Mouse (Mus musculus) adrenal gland, postnatal 36 days (tissue): ENCODE data around the gene Chrm3. TPM values are rescaled to one million over a fixed set of nuclear protein-coding genes. Genes with fewer than 3 reads are reported as not detected.

Experiments
- DNase-seq, 2 experiments: peaks; one replicate each; pipeline ENCODE4 v3.0.0; 2021; ENCODE audit warnings: mixed read lengths in 1 of 2
- total RNA-seq, 2 experiments: library from RNA; stranded (reverse); gene quantifications; 2 replicates each; pipeline ENCODE4 v1.2.3; 2021

Chrm3 gene
- total RNA-seq, 2 experiments from 2014 or later = 1.9 to 2.5 TPM

DNA sequence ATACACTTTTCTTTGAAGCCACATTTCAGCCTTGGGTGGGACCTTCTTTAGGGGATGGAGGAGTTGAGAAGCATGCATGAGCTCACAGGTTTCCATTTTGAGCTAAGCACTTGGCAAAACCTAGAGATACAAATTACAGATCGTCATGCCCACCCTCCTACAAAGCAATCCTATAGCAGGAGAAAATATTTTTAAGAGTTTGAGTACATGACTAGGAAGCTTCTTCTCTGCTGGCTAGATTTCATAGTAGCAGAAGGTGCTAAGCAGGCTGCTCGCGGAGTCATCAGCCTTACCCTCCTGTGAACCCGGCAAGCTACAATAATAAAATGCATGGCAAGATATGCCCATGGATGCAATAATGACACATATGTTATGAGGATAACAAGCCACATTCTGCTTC is 124.4 kb downstream of the Chrm3 start:
- no peak for DNase-seq

DNA sequence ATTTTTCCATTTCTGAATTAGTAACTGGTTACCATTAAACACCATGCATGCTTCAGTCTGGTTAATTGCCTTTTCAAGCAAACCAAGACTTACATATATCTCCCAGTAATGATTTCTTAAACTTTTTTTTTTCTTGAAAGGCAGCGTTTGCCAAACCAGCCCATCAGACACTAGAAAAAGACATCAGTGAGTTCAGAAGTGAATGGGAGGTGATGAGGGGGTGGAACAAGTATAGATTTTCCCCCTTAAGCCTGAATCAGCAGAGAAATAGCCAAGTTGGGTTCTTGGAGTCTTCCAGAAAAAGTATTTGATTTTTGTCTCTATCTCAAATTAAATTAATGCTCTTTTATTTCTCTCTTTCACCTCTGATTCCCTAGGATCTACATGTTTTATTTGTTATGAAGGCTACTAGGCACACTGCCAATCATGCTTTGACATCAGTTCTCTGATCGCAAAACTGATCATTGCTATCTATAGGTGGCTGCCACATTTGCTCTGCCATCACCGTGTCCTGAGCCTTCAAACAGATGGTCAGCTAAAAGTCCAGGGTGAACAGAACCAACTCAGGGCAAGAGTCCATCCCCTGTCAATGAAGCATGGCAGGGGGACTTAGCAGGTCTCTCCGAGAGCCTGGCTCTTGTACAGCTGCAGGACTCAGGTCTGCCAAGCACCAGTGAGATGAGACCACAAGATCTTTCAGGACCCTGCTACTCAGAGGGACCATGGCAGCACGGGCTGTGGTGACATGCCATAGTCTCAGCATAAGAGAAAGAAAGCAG is 125.1 kb downstream of the Chrm3 start:
- DNase-seq = no peak

DNA sequence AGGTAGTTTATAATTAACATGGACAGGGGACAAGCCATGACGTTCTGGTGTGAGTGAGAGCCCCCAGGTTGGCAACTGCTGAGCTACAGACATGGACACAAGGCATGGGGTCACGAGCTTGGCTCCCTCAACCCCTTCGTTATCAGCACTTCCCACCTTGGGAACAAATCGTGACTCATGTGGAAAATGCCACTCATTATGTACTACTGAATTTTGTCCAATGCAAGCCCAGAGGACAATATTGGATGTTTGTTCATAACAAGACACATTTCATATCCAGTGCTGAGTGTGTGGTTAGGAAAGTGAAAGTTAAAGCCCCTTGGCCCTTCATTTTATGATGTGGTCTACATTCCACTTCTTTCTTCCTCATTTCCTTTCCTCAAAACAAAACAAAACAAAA is 140.2 kb downstream of the Chrm3 start:
- DNase-seq = no peak

DNA sequence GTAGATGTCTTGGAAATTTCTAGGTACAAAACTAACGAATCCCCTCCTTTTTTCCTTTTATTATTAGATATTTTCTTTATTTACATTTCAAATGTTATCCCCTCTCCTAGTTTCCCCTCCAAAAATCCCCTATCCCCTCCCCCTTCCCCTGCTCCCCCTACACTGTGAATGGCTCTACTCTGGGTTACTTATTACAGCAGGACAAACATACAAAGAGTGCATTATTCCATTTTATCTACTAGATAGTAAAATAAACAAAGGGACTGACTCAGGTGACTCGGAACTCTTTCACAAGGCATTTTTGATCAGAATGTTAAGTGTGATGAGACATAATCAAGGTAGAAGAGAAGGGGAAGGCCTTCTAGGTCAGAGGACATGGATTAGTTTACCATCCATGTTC is 148.5 kb downstream of the Chrm3 start:
- DNase-seq = no peak

DNA sequence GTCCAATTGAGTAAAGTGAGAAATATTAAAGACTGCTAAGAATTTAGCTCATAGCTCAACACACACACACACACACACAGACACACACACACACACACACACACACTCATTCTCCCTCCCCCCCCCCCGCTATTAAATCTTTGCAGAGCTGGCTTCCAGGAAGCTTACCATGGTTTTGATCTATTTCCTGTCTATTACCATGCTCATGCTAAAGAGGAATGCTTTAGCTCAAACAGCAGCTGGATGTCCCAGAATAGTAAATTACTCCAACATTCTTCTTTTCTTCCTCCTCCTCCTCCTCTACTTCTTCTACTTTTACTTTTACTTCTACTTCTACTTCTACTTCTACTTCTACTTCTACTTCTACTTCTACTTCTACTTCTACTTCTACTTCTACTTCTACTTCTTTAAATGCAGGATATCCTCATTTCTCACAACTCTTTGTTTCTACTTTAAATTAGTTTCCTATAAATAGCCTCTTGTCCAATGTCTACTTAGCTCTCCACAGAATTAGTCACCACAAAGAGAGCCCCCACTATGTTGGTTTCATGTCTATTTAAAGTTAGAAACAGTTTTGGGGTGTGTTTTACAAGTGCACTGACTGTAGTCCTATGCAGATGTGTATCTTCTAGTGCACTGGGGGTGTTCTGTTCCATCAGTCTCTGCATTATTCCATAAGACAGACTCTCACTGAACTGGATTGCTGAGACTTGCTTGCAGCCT is 150.0 kb downstream of the Chrm3 start:
- no peak for DNase-seq

DNA sequence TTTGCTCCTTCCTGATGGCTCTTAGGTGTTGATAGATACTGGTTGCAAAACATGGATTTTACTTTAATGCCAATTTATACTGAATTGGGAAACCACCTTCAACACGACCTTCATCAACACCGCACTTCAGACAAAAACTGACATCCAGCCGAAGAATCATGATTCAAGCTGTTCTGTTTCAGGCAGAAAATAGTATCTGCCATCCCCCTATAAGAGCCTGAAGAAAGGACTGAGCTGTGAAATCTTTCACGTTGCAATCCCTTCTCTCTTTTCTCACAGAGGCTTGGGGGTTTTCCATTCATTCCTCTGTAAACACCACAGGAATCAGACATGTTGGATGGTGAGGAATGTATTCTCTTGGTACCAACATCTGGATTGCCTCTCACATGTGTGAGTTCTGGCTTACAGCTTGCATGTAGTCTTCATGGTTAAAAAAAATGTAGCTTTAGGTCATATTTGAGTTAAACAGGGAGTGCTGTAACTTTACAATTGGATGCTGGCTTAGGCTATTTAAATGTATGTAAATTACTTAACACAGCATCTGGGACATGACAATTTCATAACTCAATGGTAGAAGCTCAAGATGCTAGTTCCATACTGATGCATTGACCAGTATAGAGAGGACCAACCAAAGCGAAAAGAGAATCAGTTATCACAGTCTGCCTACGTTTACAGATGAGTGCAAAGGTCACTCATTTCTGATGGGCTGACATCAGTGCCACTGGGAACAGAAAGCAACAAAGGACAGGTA is 161.3 kb downstream of the Chrm3 start:
- no peak for DNase-seq

DNA sequence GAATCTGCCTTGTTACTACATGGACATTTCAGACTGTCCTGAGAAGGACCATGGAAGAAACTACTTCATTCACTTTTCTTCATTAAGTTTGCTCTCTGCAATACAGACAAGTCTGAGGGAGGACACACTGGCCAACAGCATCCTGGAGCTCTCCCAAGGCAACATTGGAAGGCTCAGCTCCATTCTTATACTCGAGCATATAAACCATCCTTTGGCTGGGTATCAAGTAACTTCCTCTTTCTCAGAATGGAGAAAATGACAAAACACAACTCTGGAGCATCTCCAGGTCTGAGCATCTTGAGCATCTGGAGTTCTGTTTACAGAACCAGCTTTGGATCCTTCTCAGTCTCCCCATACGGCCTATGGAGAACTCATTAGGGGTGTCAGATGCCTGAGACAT is 170.8 kb downstream of the Chrm3 start:
- DNase-seq = no peak

DNA sequence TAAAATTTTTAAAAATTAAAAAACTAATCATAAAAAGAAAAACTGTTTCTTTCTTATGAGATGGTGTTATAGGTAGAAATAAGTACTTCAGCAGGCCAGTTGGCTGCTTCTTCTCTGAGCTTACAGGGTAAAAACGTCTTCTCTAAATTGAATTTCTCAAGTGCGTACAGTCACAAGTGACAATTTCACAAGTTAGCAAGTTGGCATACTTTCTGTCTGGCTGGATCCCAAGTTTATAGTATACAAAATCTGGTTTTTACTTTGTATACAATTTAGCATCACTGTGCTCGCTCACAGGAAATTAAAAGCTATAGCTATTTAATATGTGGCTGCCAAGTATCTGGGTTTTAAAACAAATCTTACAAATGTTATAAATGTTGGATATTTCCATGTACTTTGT is 172.7 kb downstream of the Chrm3 start:
- no peak for DNase-seq

DNA sequence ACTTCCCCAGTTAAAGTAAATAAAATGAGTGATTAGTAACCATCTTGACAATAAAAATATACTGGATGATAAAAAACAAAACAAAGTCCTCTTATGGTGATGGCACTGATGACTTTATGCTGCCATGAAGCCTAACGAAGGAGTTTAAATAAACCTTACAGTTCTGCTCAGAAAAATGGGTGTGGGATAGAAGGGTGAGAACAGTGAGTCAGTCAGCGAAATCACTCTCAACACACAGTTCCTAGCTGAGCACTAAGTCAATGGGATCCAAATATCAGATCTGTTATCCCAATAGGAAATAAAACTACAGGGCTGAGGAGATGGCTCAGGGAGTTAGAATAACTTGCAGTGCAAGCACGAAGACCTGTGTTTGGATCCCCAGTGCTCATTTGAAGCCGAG is 176.8 kb downstream of the Chrm3 start:
- no peak for DNase-seq

DNA sequence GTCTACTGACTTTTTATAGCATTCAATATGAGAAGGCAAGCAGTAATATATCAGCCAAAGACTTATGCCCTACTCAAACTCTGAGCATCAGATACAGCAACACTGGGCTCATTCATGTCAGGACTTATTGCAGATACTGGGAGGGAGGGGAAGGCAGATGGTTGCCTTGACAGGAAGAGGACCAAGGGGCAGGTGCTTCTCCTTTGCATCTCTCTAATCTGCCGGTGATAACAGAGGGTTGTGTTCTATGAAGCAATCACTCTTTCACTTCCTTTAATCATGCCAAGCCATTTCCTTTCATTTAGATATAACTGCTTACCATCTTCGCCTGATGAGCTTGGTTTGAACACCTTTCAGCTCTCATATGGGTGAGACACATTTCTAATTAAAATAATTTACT is 177.9 kb downstream of the Chrm3 start:
- DNase-seq = no peak

DNA sequence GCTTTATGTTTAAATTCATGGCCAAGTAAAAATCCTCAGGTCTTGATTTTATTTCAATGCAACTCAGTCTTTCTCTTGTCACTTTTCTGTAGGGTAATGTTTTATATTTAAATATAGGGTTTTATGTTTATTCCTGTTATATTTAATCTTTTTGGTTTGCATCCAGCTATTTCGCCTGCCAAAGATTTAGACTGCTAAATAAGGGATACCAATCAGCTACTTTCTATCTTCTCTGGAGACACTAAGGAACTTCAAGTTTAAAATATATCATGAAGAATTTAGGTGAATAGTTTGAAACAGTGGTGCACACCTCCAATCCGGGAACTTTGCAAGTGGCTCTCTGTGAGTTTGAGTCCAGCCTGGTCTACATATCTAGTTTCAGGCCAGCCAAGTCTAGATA is 190.1 kb downstream of the Chrm3 start:
- DNase-seq = no peak

DNA sequence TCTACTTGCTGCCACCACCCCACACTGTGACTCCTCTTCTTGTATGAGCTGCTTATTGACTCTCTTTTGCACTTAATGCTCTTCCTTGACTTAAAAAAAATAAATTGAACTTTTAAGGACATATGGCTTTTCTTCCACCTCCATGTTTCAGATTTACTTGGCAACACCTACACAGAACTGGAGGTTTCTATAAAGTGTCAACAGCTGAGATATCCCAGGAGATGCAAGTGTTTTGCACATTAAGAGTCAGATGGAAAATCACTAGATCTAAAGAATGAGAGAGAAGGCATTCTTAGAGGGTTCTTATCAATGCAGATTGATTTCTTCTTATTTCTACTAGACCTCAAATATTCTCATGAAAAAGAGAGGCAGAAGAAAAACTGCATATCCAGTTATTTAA is 197.3 kb downstream of the Chrm3 start:
- DNase-seq = no peak

DNA sequence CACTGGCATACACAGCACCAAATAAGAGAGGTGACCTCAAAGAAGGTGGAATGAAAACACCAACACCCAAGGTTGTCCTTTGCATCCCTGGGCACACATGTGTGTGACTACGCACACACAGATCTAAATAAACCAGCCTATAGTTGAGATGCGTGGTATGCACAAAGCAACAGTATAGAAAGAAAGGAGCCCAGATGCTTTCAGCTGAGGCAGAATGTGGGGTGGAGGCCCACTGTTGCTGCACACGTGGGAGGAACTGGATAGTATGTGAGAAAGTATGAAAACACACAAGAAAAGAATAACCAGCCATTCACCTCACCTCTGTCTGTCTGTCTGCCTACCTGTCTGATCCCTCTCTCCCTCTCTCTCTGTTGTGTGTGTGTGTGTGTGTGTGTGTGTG is 203.2 kb downstream of the Chrm3 start:
- no peak for DNase-seq

DNA sequence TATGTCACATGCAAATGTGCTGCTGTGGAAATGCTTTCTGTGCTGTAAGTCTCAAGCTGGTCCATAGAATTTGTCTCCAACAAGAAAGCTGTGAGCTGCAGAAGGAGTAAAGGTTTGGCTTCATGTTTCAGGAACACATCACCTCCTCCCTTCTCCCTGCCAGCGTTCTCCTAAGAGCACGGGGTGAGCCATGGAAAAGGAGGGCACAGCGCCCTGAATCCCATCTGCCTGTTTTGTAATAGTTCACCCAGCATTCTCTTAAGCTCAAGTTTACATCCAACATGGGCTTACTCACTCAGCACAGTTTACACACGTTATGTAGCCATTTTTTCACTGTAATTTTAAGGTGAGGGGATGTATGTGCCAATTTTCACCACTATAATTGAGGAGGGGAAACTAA is 220.1 kb downstream of the Chrm3 start:
- no peak for DNase-seq

DNA sequence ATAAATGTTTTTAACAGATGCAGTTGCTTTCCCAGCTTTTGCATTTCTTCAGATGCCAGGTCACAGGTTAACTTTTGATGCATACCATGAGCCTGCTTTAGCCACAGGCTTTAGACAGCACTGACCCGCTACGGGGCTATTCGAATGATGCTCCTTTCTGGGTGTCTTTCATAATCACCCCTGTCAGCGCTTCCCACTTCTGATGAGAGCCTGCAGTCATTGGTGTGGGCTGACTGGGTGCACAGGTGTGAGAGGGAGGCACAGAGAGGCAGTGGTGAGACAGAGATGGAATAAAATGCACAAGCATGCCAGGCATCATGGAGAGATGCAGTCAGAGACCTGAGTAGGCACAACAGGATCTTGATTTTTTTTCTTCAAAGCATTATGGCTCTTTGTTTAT is 221.8 kb downstream of the Chrm3 start:
- no peak for DNase-seq

DNA sequence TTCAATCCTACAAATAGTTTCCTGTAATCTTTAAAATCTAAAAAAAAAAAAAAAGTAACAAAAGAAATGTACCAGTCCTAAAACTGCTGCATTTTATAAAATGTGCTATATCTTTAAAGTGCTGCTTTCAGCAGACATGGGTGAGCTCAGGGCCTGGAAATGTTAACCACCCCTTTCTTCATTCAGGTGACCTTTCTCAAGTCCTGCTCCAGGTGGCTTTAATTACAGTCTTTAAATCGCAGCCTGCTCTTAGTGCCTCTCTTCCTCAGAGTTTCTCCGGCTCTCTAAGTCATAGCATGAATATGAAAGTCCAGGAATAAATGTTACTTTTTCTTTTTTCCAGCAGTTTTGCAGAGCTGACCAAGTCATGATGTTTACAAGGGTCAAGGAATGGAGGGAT is 229.6 kb downstream of the Chrm3 start:
- no peak for DNase-seq

DNA sequence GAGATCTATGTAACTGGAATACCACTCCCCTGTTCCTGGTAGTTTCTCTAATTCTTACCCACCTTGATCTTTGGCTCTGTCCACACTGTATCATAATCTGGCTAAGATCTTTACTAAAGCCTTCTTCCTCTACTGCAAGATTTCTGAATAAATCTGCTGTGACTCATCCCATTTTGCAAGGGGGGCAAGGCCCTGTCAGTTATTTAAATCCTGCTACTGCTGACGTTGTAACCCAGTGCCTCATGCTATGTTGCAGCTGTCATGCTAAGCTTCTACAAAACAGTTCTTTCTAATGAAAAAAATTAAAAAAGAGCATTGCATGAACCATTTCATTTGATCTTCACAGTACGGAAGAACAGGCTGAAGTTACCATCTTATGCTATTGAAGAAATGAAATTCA is 248.4 kb downstream of the Chrm3 start:
- peak; percentile 7 to 32 for DNase-seq

DNA sequence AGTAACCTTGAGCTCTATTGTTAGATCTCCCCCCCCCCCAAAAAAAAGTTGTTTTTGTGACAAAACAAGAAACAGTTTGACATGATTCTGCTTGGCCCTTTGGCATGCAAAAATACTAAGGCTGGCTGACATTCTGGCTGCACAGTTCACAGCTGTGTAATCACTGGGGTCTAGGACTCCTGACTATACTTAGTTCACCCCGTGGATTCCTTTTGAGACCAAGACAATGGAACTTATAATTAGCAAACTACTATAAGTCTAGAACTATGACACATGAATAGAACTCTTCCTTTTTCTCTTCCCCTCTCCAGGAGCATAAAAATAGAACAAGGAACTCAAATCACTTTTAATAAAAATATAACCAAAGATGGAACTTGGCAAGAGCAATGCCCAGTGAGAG is 251.1 kb downstream of the Chrm3 start:
- peak; percentile 2 to 31 for DNase-seq

DNA sequence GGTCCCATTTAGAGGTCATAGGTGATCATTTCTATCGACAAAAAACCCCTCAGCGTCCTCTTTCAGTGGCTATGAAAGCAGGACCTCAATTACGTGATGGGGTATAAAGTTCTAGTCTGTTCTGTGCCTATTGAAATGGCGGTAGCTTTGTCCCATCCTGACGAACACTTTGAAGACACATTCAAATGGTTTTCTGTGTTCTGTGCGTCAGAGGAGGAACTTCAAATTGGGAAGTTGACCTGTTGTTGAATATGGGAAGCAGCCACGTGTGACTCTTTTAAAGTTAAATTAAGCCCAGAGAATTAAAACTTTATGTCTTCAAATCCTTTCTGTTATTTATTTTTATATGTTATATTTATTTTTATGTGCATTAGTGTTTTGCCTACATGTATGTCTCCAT is 253.3 kb downstream of the Chrm3 start:
- DNase-seq = no peak

DNA sequence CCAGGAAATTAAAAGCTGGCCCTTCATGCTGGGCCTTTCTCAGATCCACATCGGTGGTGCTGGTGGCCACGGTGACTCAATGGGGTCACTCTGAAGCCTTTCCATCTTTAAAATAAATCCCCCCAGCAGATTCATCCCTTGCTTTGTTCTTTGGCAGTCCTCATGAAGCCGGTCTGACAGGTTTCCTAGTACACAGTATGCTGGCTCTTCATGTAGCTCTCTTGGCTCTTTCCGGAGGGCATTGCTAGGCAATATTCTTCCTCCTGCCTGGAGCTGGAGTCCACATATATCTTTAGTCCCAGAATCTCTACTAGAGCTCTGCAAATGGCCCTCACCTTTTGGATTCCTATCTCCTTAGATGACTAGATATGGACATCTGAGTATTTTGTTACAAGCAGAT is 269.9 kb downstream of the Chrm3 start:
- no peak for DNase-seq

DNA sequence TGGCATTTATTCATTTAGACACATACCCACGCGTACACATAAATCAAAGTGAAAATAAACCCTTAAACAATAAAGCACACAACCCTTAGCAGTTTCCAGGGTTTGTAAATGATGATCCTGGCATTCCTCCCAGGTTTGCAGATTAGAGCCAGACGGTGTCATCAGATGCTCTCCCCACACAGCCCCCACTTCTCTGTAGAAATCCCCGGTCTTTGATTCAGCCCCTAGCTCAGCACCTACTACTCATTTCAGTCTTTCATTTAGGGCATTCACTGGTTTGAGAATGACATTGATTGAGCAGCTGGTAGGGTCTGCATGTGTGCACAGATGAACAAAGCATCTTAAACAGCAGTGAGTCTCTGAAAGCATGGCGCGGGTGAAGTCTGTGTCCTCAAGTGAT is 274.3 kb downstream of the Chrm3 start:
- no peak for DNase-seq

DNA sequence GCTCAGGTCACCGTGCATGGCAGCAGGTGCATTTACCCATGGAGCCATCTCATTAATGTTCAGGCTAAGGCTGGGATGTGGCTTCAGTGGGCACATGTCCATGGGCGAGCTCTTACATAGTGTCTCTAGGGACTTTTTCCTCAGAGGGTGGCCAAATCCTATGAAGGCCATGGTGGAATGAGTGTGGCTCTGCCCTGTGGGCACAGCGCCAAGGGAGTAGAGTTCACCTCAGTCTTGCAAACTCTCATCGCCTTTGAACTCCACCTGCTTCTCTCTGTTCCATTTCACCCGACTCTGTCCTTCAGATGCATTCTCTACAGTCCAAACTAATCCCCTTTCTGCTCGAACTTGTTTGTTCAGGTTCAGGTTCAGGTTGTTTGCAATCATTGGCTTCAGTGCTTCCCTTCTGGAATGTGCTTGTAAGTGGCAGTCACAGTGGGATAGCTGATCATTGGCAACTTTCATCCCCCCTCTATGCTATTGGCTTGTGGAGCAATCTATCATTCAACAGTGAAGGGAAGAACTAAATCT is 278.7 kb downstream of the Chrm3 start:
- peak; percentile 4 to 42 for DNase-seq

DNA sequence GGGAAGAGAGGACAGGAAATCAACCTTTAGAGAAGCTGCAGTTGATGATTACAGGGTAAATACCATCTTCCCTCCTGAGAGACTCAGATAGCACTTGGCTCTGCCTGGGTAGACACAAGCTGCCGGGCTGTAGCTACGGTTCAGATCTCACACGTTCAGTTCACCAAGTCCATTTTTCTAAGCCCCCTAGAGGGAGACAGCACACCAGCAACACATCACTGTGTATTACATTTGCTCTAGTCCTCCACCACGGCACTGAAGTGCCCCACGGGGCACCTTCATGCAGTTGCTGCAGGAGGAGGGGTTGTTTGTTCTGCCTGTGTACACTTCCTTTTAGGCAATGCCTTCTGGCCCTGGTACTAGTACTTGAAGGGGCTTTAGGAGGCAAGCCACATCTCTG is 289.5 kb downstream of the Chrm3 start:
- peak; percentile 15 to 46 for DNase-seq
